Mouse (Mus musculus): ENCODE results near the gene Cblb. TPM values are rescaled to one million over a fixed set of nuclear protein-coding genes. Genes with fewer than 3 reads are reported as not detected.

Cblb gene
- total and polyA plus RNA-seq, 2 experiments = 2.5 to 6.9 TPM

DNA sequence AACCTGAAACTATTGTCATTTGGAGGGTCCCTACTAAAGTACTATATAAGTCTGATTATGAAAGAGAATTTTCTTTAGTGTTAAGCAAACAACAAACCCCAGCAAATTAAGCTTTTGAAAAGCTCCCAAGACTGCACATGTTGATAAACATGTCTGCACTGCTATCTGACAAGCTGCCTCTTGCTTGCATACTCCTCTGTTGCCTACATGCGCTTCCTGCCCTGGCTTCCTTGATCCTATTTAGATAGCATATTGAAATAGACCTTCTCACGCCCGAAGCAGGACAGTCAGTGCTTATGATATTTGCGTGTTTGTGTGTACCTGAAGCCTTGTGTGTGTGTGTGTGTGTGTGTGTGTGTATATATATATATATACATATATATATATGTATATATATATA is 14.0 kb downstream of the Cblb start:
- H3K27ac ChIP-seq (replicated peaks; ENCODE audit: insufficient read depth, low read depth, low read length) = no peak overlapping the region

DNA sequence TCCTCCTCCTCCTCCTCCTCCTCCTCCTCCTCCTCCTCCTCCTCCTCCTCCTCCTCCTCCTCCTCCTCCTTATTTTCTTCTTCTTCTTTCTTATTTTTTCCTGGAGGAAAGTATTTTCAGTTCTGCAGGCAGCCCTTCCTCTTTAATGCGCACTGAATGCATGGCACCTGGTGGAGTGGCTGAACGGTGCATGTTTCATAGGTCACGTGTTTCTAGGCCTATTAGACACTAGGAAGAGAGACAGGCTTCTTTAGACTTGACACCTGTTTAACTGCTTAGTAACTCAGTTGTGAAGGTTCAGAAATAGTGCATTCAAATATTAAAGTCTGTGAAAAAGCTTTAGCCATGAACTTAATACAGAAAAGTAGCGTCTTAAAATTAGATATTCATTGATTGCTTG is 15.4 kb downstream of the Cblb start:
- Histone ChIP-seq H3K4me3 (ENCODE audit: insufficient read depth, low read depth, low read length) (no peak overlapping the region), H3K79me2 (ENCODE audit: control insufficient read depth, insufficient read depth, low read length) (peaks cover 14% of the 10 kb centered on the region; the same call in 1 of the 2 replicates), H3K4me1 (ENCODE audit: control insufficient read depth, insufficient read depth, low read length) (peaks cover 4% of the 10 kb centered on the region; the same call in 1 of the 2 replicates), H3K36me3 (ENCODE audit: control insufficient read depth, insufficient read depth, low read length) (peaks cover 12% of the 10 kb centered on the region), H3K9ac (ENCODE audit: low read depth, low read length) (no peak overlapping the region), H3K27me3 (ENCODE audit: control insufficient read depth, insufficient read depth, low read length) (no peaks in the 10 kb centered on the region), H3K27ac (replicated peaks; ENCODE audit: insufficient read depth, low read depth, low read length) (no peak overlapping the region)
- no peak for DNase-seq (ENCODE audit: extremely low read depth, low read depth, low spot score)
- TF ChIP-seq POLR2A (IDR thresholded peaks at IDR 0.05; ENCODE audit: extremely low read depth, insufficient read depth, low read length) = no peak
- no peak for TF ChIP-seq CTCF (IDR thresholded peaks at IDR 0.05; ENCODE audit: low read depth, low read length)
- 94% methylated on average over 4 of the region's 4 CpGs for WGBS

More for the DNA sequence above, 14.0 kb downstream of the Cblb start:
- DNase-seq (ENCODE audit: extremely low read depth, low read depth, low spot score) = no peak
- H3K4me3 ChIP-seq (ENCODE audit: insufficient read depth, low read depth, low read length) = no peak overlapping the region
- H3K4me1 ChIP-seq (ENCODE audit: control insufficient read depth, insufficient read depth, low read length) = peaks cover 4% of the 10 kb centered on the region; the same call in 1 of the 2 replicates
- TF ChIP-seq CTCF (IDR thresholded peaks at IDR 0.05; ENCODE audit: low read depth, low read length) (no peak), POLR2A (IDR thresholded peaks at IDR 0.05; ENCODE audit: extremely low read depth, insufficient read depth, low read length) (no peak)
- 89% methylated on average over 4 of the region's 4 CpGs for WGBS
- H3K27me3 ChIP-seq (ENCODE audit: control insufficient read depth, insufficient read depth, low read length) = no peaks in the 10 kb centered on the region
- no peak overlapping the region for H3K9ac ChIP-seq (ENCODE audit: low read depth, low read length)
- H3K36me3 ChIP-seq (ENCODE audit: control insufficient read depth, insufficient read depth, low read length) = peaks cover 12% of the 10 kb centered on the region
- H3K79me2 ChIP-seq (ENCODE audit: control insufficient read depth, insufficient read depth, low read length) = peaks cover 16% of the 10 kb centered on the region; the same call in 1 of the 2 replicates

DNA sequence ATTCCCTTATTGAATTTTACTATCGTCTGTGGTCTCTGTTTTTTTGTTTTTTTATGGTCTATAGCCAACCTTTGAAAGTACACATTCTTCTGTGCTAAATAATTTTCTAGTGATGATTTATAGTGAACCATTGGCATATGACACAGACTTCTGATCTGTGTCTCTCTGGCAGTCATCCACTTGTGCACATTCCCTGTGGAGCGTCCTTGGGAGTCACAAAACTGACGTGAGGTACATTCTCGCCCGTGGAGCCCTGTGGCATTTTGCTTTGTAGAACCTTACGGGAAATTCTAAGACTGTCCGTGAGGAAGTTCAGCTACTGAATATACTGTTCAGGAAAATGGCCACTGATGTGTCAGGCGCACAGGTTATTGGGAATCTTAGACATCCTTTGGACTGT is 20.1 kb downstream of the Cblb start:
- H3K4me3 ChIP-seq (ENCODE audit: insufficient read depth, low read depth, low read length) = no peak overlapping the region
- H3K27me3 ChIP-seq (ENCODE audit: control insufficient read depth, insufficient read depth, low read length) = no peaks in the 10 kb centered on the region
- WGBS = 96% methylated on average over 8 of the region's 8 CpGs
- H3K9ac ChIP-seq (ENCODE audit: low read depth, low read length) = no peak overlapping the region
- no peak for TF ChIP-seq POLR2A (IDR thresholded peaks at IDR 0.05; ENCODE audit: extremely low read depth, insufficient read depth, low read length)
- TF ChIP-seq CTCF (IDR thresholded peaks at IDR 0.05; ENCODE audit: low read depth, low read length) = no peak
- no peaks in the 10 kb centered on the region for H3K4me1 ChIP-seq (ENCODE audit: control insufficient read depth, insufficient read depth, low read length)
- peaks cover 12% of the 10 kb centered on the region; the same call in 1 of the 2 replicates for H3K79me2 ChIP-seq (ENCODE audit: control insufficient read depth, insufficient read depth, low read length)
- no peak overlapping the region for H3K27ac ChIP-seq (replicated peaks; ENCODE audit: insufficient read depth, low read depth, low read length)
- no peak for DNase-seq (ENCODE audit: extremely low read depth, low read depth, low spot score)
- H3K36me3 ChIP-seq (ENCODE audit: control insufficient read depth, insufficient read depth, low read length) = peaks cover 12% of the 10 kb centered on the region

DNA sequence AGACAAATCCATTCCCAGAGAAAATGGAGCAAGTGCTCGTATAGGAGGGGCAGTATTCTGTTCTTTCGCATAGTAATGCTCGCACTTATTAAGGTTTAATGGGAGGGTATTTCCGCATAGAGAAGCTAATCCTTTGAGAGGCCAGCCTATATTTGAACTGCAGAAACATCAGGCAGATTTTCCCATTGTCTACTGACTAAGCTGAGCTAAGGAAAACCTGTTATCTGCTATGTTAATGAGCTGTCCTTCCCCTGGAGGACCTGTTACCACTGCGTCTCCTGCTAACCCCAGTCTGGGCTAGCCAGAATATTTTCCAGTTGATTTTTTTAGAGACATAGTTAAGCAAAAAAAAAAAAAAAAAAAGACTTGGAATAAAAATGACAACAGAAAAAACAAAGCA is 21.7 kb downstream of the Cblb start:
- Histone ChIP-seq H3K9ac (ENCODE audit: low read depth, low read length) (no peak overlapping the region), H3K4me1 (ENCODE audit: control insufficient read depth, insufficient read depth, low read length) (no peaks in the 10 kb centered on the region), H3K4me3 (ENCODE audit: insufficient read depth, low read depth, low read length) (no peak overlapping the region), H3K36me3 (ENCODE audit: control insufficient read depth, insufficient read depth, low read length) (peaks cover 7% of the 10 kb centered on the region), H3K27ac (replicated peaks; ENCODE audit: insufficient read depth, low read depth, low read length) (no peak overlapping the region), H3K27me3 (ENCODE audit: control insufficient read depth, insufficient read depth, low read length) (no peaks in the 10 kb centered on the region), H3K79me2 (ENCODE audit: control insufficient read depth, insufficient read depth, low read length) (peaks cover 11% of the 10 kb centered on the region; the same call in 1 of the 2 replicates)
- TF ChIP-seq POLR2A (IDR thresholded peaks at IDR 0.05; ENCODE audit: extremely low read depth, insufficient read depth, low read length) = no peak
- no peak for TF ChIP-seq CTCF (IDR thresholded peaks at IDR 0.05; ENCODE audit: low read depth, low read length)
- WGBS = 85% methylated on average over 5 of the region's 5 CpGs
- no peak for DNase-seq (ENCODE audit: extremely low read depth, low read depth, low spot score)

DNA sequence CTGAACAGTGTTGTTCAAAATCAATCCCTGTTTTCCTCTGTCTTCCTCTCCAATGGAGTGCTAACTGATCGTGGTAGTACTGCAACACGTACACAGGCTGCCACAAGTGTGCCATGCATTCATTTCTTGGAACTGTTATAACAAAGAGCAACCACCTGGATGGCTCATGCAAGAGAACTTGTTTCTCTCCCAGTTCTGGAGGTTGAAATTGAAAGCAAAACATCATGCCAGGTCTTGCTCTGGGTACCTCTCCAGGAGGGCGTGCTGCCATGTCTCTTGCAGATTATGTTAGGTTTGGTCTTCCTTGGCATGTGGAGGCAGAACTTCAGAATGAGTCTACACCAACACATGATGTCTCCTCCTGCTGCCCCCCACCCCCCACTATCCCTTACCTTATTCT is 24.2 kb downstream of the Cblb start:
- peak; percentile 15 for DNase-seq (ENCODE audit: extremely low read depth, low read depth, low spot score)
- H3K27ac ChIP-seq (replicated peaks; ENCODE audit: insufficient read depth, low read depth, low read length) = no peak overlapping the region
- H3K79me2 ChIP-seq (ENCODE audit: control insufficient read depth, insufficient read depth, low read length) = peaks cover 6% of the 10 kb centered on the region; the same call in 1 of the 2 replicates
- no peaks in the 10 kb centered on the region; the same call in 1 of the 2 replicates for H3K36me3 ChIP-seq (ENCODE audit: control insufficient read depth, insufficient read depth, low read length)
- H3K9ac ChIP-seq (ENCODE audit: low read depth, low read length) = no peak overlapping the region
- TF ChIP-seq POLR2A (IDR thresholded peaks at IDR 0.05; ENCODE audit: extremely low read depth, insufficient read depth, low read length) (no peak), CTCF (IDR thresholded peaks at IDR 0.05; ENCODE audit: low read depth, low read length) (no peak)
- H3K4me1 ChIP-seq (ENCODE audit: control insufficient read depth, insufficient read depth, low read length) = peaks cover 3% of the 10 kb centered on the region; the same call in 1 of the 2 replicates
- no peak overlapping the region for H3K4me3 ChIP-seq (ENCODE audit: insufficient read depth, low read depth, low read length)
- 76% methylated on average over 3 of the region's 3 CpGs for WGBS
- H3K27me3 ChIP-seq (ENCODE audit: control insufficient read depth, insufficient read depth, low read length) = no peaks in the 10 kb centered on the region

DNA sequence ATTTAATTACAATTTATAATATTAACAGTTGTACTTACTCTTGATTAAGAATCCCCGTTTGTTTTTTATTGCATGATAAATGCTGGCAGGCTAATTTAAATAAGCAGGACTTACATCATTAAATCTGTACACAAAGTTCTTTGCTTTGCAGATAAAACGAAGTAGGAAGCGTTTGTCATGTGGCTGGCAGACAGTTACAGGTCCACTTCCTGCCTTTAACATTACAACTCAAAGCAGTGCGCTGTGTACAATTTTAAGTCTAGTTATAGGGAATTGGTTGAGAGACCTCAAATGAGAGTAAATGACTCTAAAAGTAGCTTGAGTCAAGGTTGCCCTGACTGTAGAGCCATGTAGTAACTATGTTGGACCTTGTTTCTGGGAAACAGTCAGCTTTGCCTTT is 25.1 kb downstream of the Cblb start:
- Histone ChIP-seq H3K4me3 (ENCODE audit: insufficient read depth, low read depth, low read length) (no peak overlapping the region), H3K27me3 (ENCODE audit: control insufficient read depth, insufficient read depth, low read length) (no peaks in the 10 kb centered on the region), H3K4me1 (ENCODE audit: control insufficient read depth, insufficient read depth, low read length) (peaks cover 12% of the 10 kb centered on the region), H3K36me3 (ENCODE audit: control insufficient read depth, insufficient read depth, low read length) (no peaks in the 10 kb centered on the region; the same call in 1 of the 2 replicates), H3K9ac (ENCODE audit: low read depth, low read length) (no peak overlapping the region), H3K27ac (replicated peaks; ENCODE audit: insufficient read depth, low read depth, low read length) (no peak overlapping the region), H3K79me2 (ENCODE audit: control insufficient read depth, insufficient read depth, low read length) (peaks cover 6% of the 10 kb centered on the region; the same call in 1 of the 2 replicates)
- TF ChIP-seq CTCF (IDR thresholded peaks at IDR 0.05; ENCODE audit: low read depth, low read length) (no peak), POLR2A (IDR thresholded peaks at IDR 0.05; ENCODE audit: extremely low read depth, insufficient read depth, low read length) (no peak)
- 28% methylated on average over 4 of the region's 4 CpGs for WGBS
- peak; percentile 40 for DNase-seq (ENCODE audit: extremely low read depth, low read depth, low spot score)
